Mouse (Mus musculus) forebrain, embryonic 16.5 days (tissue): ENCODE measurements around the gene Krba1. TPM values are rescaled to one million over a fixed set of nuclear protein-coding genes. Genes with fewer than 3 reads are reported as not detected.

ENCODE experiments used
- ATAC-seq: fragments of 200-750 bp; cut with Nextera tagmentation; 2 replicates; pipeline ENCODE4 v1.8.0; 2017; ENCODE audit warnings: mild to moderate bottlenecking, moderate library complexity
- H3K27ac ChIP-seq: fragments of 300-500 bp; sonication (generic); 2 replicates; pipeline ENCODE4 v1.5.1; 2014; ENCODE audit warnings: low read length, control low read depth
- H3K27me3 ChIP-seq: fragments of 300-500 bp; sonication (generic); replicated peaks from 2 replicates; pipeline ENCODE4 v1.6.1; 2014; ENCODE audit warnings: low read length; ENCODE audit not compliant: control insufficient read depth, insufficient read depth
- H3K36me3 ChIP-seq: fragments of 300-500 bp; sonication (generic); 2 replicates; pipeline ENCODE4 v1.6.1; 2014; ENCODE audit not compliant: control insufficient read depth, insufficient read depth
- H3K4me1 ChIP-seq: fragments of 300-500 bp; sonication (generic); replicated peaks from 2 replicates; pipeline ENCODE4 v1.6.1; 2014; ENCODE audit warnings: low read length; ENCODE audit not compliant: control insufficient read depth, insufficient read depth
- H3K4me2 ChIP-seq: fragments of 300-500 bp; sonication (generic); 2 replicates; pipeline ENCODE4 v1.6.1; 2014; ENCODE audit warnings: mild to moderate bottlenecking, low read length, control low read depth
- H3K4me3 ChIP-seq: fragments of 300-500 bp; sonication (generic); replicated peaks from 2 replicates; pipeline ENCODE4 v1.5.1; 2014; ENCODE audit warnings: mild to moderate bottlenecking, low read length, control low read depth
- H3K9ac ChIP-seq: fragments of 300-500 bp; sonication (generic); replicated peaks from 2 replicates; pipeline ENCODE4 v1.6.1; 2014; ENCODE audit warnings: low read depth, low read length, control low read depth
- H3K9me3 ChIP-seq: fragments of 300-500 bp; sonication (generic); 2 replicates; pipeline ENCODE4 v1.6.1; 2016; ENCODE audit warnings: low read length; ENCODE audit not compliant: control insufficient read depth
- WGBS: fragments of 180-500 bp; shearing (Covaris S2); extraction: QIAGEN DNeasy Blood & Tissue Kit; methylation state at CpG from one replicate; pipeline ENCODE4 v1.1.7; 2014; 5-methylcytosine and 5-hydroxymethylcytosine counted together
- polyA plus RNA-seq: library from polyadenylated mRNA; unstranded; fragments of >200 nt; fragmentation: Nextera tagmentation; extraction: Ambion mirVana; gene quantifications from 2 replicates; pipeline ENCODE4 v1.2.1, GENCODE M21; 2015

Gene Krba1
- polyA plus RNA-seq, 1 experiment from 2014 or later, result 30.9 TPM

GRCm38 (mm10) chr6:48416486-48416885 is 21.1 kb downstream of the Krba1 start:
- H3K27me3 ChIP-seq, result no peaks in the 10 kb centered on the region
- no peak overlapping the region for H3K4me2 ChIP-seq
- no peak overlapping the region for H3K27ac ChIP-seq
- 76% methylated on average over 2 of the region's 2 CpGs for WGBS
- no peaks in the 10 kb centered on the region for H3K4me1 ChIP-seq
- ATAC-seq, result no peak
- H3K36me3 ChIP-seq, result peaks cover 45% of the 10 kb centered on the region
- no peaks in the 10 kb centered on the region for H3K9me3 ChIP-seq
- no peak overlapping the region for H3K9ac ChIP-seq
- no peak overlapping the region for H3K4me3 ChIP-seq

- ATAC-seq, result peak; percentile 50
- H3K4me3 ChIP-seq, result no peak overlapping the region
- H3K27me3 ChIP-seq, result no peaks in the 10 kb centered on the region
- no peaks in the 10 kb centered on the region for H3K4me1 ChIP-seq
- H3K4me2 ChIP-seq, result no peak overlapping the region
- WGBS, result 16% methylated on average over 2 of the region's 2 CpGs
- no peak overlapping the region for H3K9ac ChIP-seq
- peaks cover 15% of the 10 kb centered on the region; the same call in 1 of the 2 replicates for H3K36me3 ChIP-seq
- H3K9me3 ChIP-seq, result no peaks in the 10 kb centered on the region
- no peak overlapping the region for H3K27ac ChIP-seq
Observed at GRCm38 (mm10) chr6:48420647-48421046, 25.3 kb downstream of the Krba1 start.

- Histone ChIP-seq H3K4me3 (no peak overlapping the region), H3K27ac (no peak overlapping the region), H3K9ac (no peak overlapping the region), H3K36me3 (0 out of 2 replicates have a peak, but pooled peaks cover 4% of the 10 kb centered on the region), H3K4me1 (no peaks in the 10 kb centered on the region), H3K9me3 (no peaks in the 10 kb centered on the region), H3K4me2 (no peak overlapping the region), H3K27me3 (no peaks in the 10 kb centered on the region)
- ATAC-seq, result no peak
- 64% methylated on average over 3 of the region's 3 CpGs for WGBS
Observed at GRCm38 (mm10) chr6:48423336-48423735, 27.9 kb downstream of the Krba1 start.

GRCm38 (mm10) chr6:48424074-48424473 is 28.7 kb downstream of the Krba1 start:
- no peaks in the 10 kb centered on the region for H3K27me3 ChIP-seq
- H3K27ac ChIP-seq, result no peak overlapping the region
- H3K4me3 ChIP-seq, result no peak overlapping the region
- H3K9me3 ChIP-seq, result no peaks in the 10 kb centered on the region
- H3K9ac ChIP-seq, result no peak overlapping the region
- no peaks in the 10 kb centered on the region for H3K36me3 ChIP-seq
- no peak for ATAC-seq
- H3K4me2 ChIP-seq, result no peak overlapping the region
- no peaks in the 10 kb centered on the region for H3K4me1 ChIP-seq
- 67% methylated on average over 5 of the region's 5 CpGs for WGBS

- Histone ChIP-seq H3K36me3 (no peaks in the 10 kb centered on the region), H3K9ac (no peak overlapping the region), H3K4me1 (no peaks in the 10 kb centered on the region), H3K9me3 (no peaks in the 10 kb centered on the region), H3K4me3 (no peak overlapping the region), H3K27ac (no peak overlapping the region), H3K4me2 (no peak overlapping the region), H3K27me3 (no peaks in the 10 kb centered on the region)
- 86% methylated on average over 5 of the region's 5 CpGs for WGBS
- ATAC-seq, result no peak
Observed at GRCm38 (mm10) chr6:48426956-48427355, 31.6 kb downstream of the Krba1 start.

GRCm38 (mm10) chr6:48428769-48429557 is 33.6 kb downstream of the Krba1 start:
- no peak for ATAC-seq
- Histone ChIP-seq H3K27ac (no peak overlapping the region), H3K9ac (no peak overlapping the region), H3K4me1 (no peaks in the 10 kb centered on the region), H3K9me3 (no peaks in the 10 kb centered on the region), H3K4me3 (no peak overlapping the region), H3K4me2 (no peak overlapping the region), H3K36me3 (no peaks in the 10 kb centered on the region), H3K27me3 (no peaks in the 10 kb centered on the region)
- WGBS, result 68% methylated on average over 4 of the region's 4 CpGs

- Histone ChIP-seq H3K9me3 (no peaks in the 10 kb centered on the region), H3K9ac (no peak overlapping the region), H3K27ac (no peak overlapping the region), H3K4me1 (no peaks in the 10 kb centered on the region), H3K4me3 (no peak overlapping the region), H3K4me2 (no peak overlapping the region), H3K27me3 (no peaks in the 10 kb centered on the region), H3K36me3 (no peaks in the 10 kb centered on the region)
- 75% methylated on average over 5 of the region's 5 CpGs for WGBS
- ATAC-seq, result no peak
Observed at GRCm38 (mm10) chr6:48430748-48431147, 35.4 kb downstream of the Krba1 start.

- no peak for ATAC-seq
- no peak overlapping the region for H3K4me2 ChIP-seq
- no peak overlapping the region for H3K4me3 ChIP-seq
- H3K9ac ChIP-seq, result no peak overlapping the region
- no peaks in the 10 kb centered on the region for H3K9me3 ChIP-seq
- H3K27me3 ChIP-seq, result no peaks in the 10 kb centered on the region
- 0 out of 2 replicates have a peak, but pooled peaks cover 3% of the 10 kb centered on the region for H3K36me3 ChIP-seq
- no peak overlapping the region for H3K27ac ChIP-seq
- WGBS, result 70% methylated on average over 12 of the region's 12 CpGs
- no peaks in the 10 kb centered on the region for H3K4me1 ChIP-seq
Observed at GRCm38 (mm10) chr6:48432893-48433816, 37.8 kb downstream of the Krba1 start.

- no peak overlapping the region for H3K9ac ChIP-seq
- H3K9me3 ChIP-seq, result no peaks in the 10 kb centered on the region
- no peak overlapping the region for H3K4me2 ChIP-seq
- H3K27ac ChIP-seq, result no peak overlapping the region
- WGBS, result 67% methylated on average over 6 of the region's 6 CpGs
- no peak overlapping the region for H3K4me3 ChIP-seq
- H3K4me1 ChIP-seq, result no peaks in the 10 kb centered on the region; the same call in 1 of the 2 replicates
- no peaks in the 10 kb centered on the region; the same call in 1 of the 2 replicates for H3K27me3 ChIP-seq
- 0 out of 2 replicates have a peak, but pooled peaks cover 8% of the 10 kb centered on the region for H3K36me3 ChIP-seq
- ATAC-seq, result no peak
Observed at GRCm38 (mm10) chr6:48434651-48435050, 39.3 kb downstream of the Krba1 start.
